Mouse (Mus musculus) heart, embryonic 10.5 days (tissue): ENCODE measurements around the gene Prr12. TPM values are rescaled to one million over a fixed set of nuclear protein-coding genes. Genes with fewer than 3 reads are reported as not detected.
"Not testable (repeated sequence)": the region's sequence is repeated elsewhere in the genome, so short reads cannot be mapped to it uniquely, and the experiment has no call there.

Experiments used
- DNase-seq: peaks from one replicate; pipeline ENCODE4 v3.0.0-alpha.2; 2017; ENCODE audit warnings: low spot score
- H3K27ac ChIP-seq: fragments of 300-500 bp; sonication (generic); 2 replicates; pipeline ENCODE4 v1.5.1; 2016; ENCODE audit warnings: mild to moderate bottlenecking
- H3K27me3 ChIP-seq: fragments of 300-500 bp; sonication (generic); 2 replicates; pipeline ENCODE4 v1.6.1; 2016; ENCODE audit warnings: mild to moderate bottlenecking; ENCODE audit not compliant: poor library complexity, insufficient read depth, severe bottlenecking
- H3K36me3 ChIP-seq: fragments of 300-500 bp; sonication (generic); 2 replicates; pipeline ENCODE4 v1.6.1; 2016; ENCODE audit warnings: mild to moderate bottlenecking, moderate library complexity
- H3K4me1 ChIP-seq: fragments of 300-500 bp; sonication (generic); 2 replicates; pipeline ENCODE4 v1.6.1; 2016; ENCODE audit warnings: mild to moderate bottlenecking
- H3K4me3 ChIP-seq: fragments of 300-500 bp; sonication (generic); 2 replicates; pipeline ENCODE4 v1.5.1; 2016; ENCODE audit warnings: mild to moderate bottlenecking, moderate library complexity
- H3K9me3 ChIP-seq: fragments of 300-500 bp; sonication (generic); 2 replicates; pipeline ENCODE4 v1.6.1; 2016; ENCODE audit warnings: mild to moderate bottlenecking, moderate library complexity
- WGBS: fragments of 180-500 bp; shearing (Covaris S2); methylation state at CpG from one replicate; pipeline ENCODE4 v1.1.7; 2016; 5-methylcytosine and 5-hydroxymethylcytosine counted together
- polyA plus RNA-seq: library from polyadenylated mRNA; unstranded; fragments of >200 nt; fragmentation: Nextera tagmentation; extraction: Ambion mirVana; gene quantifications from 2 replicates; pipeline ENCODE4 v1.2.1, GENCODE M21; 2016

The Prr12 gene
- polyA plus RNA-seq, 1 experiment from 2014 or later = 13.3 TPM

DNA sequence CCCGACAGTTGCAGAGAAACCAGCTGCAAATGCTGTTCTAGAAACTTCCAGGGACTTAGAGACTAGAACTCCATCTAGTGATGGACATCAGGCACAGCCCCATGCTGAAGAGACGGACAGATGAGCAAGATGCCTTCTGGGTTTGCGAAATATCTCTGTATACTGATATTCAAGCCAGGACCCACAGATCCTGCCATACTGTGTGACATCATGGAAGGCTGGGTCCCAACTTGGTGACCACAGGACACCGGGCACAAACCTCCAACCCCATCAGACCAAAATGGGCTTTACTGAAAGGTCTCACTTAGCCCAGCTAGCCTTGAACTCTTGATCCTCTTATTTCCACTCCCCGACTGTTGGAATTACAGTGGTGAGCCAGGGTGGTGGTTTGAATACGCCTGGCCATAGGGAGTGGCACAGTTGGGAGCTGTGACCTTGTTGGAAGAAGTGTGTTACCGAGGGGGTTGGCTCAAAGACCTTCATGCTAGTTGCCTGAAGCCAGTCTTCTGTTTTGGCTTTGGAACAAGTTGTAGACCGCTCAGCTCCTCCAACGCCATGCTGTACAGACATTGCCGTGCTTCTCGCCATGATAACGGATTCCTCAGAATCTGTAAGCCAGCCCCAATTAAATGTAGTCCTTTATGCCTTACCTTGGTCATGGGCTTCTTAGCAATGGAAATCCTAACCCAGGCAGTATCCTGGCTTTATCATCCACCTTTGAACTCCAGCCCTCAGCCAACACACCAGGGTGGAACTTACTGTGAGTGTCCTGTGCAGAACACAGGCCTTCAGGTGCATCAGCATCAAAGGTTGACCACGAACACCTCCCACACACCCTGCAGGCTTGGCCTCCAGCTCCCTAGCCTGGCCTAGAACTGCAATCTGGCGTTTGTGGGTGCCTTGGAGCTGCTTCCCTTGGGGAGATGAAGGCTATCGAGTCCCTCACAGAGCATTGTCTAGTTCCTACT, 28.1 kb downstream of the Prr12 start:
- no peak overlapping the region for H3K27ac ChIP-seq
- WGBS = 82% methylated on average over 15 of the region's 15 CpGs
- no peak overlapping the region for H3K4me3 ChIP-seq
- H3K9me3 ChIP-seq = no peaks in the 10 kb centered on the region
- peaks cover 12% of the 10 kb centered on the region for H3K4me1 ChIP-seq
- H3K27me3 ChIP-seq = no peaks in the 10 kb centered on the region
- no peak for DNase-seq
- H3K36me3 ChIP-seq = peaks cover 34% of the 10 kb centered on the region

GRCm38 (mm10) chr7:45023711-45024110, 29.0 kb downstream of the Prr12 start:
- peaks cover 26% of the 10 kb centered on the region for H3K36me3 ChIP-seq
- not testable (repeated sequence) for DNase-seq, H3K4me3 ChIP-seq, H3K27ac ChIP-seq, H3K9me3 ChIP-seq, H3K27me3 ChIP-seq
- H3K4me1 ChIP-seq = peaks cover 20% of the 10 kb centered on the region
- WGBS = 81% methylated on average over 5 of the region's 5 CpGs

GRCm38 (mm10) chr7:45020225-45020624, 32.5 kb downstream of the Prr12 start:
- H3K27ac ChIP-seq = no peak overlapping the region
- WGBS = 76% methylated on average over 9 of the region's 9 CpGs
- no peaks in the 10 kb centered on the region for H3K9me3 ChIP-seq
- no peak for DNase-seq
- H3K27me3 ChIP-seq = no peaks in the 10 kb centered on the region
- peaks cover 2% of the 10 kb centered on the region; the same call in 1 of the 2 replicates for H3K36me3 ChIP-seq
- no peak overlapping the region for H3K4me3 ChIP-seq
- H3K4me1 ChIP-seq = peaks cover 22% of the 10 kb centered on the region

GRCm38 (mm10) chr7:45019031-45019571, 33.6 kb downstream of the Prr12 start:
- H3K4me1 ChIP-seq = peaks cover 29% of the 10 kb centered on the region
- H3K9me3 ChIP-seq = no peaks in the 10 kb centered on the region
- no peaks in the 10 kb centered on the region for H3K27me3 ChIP-seq
- DNase-seq = no peak
- peak overlapping the region; percentile 65 for H3K27ac ChIP-seq
- WGBS = 25% methylated on average over 8 of the region's 8 CpGs
- peak overlapping the region; percentile 89 for H3K4me3 ChIP-seq
- H3K36me3 ChIP-seq = peaks cover 2% of the 10 kb centered on the region; the same call in 1 of the 2 replicates

- H3K27ac ChIP-seq = peak within 1 kb of the TSS; percentile 99
- H3K4me3 ChIP-seq = peak within 1 kb of the TSS; percentile 89
- H3K36me3 ChIP-seq = peaks cover 16% of the 10 kb centered on the region
- DNase-seq = peak; percentile 98
- no peaks in the 10 kb centered on the region for H3K27me3 ChIP-seq
- peaks cover 37% of the 10 kb centered on the region for H3K4me1 ChIP-seq
- no peaks in the 10 kb centered on the region for H3K9me3 ChIP-seq
- under 1% methylated on average over 36 of the region's 36 CpGs for WGBS
Measured at GRCm38 (mm10) chr7:45017242-45018061, 35.2 kb downstream of the Prr12 start, which contains the start of gene Rras. TSS of gene Rras (plus strand) at chr7:45017961.

DNA sequence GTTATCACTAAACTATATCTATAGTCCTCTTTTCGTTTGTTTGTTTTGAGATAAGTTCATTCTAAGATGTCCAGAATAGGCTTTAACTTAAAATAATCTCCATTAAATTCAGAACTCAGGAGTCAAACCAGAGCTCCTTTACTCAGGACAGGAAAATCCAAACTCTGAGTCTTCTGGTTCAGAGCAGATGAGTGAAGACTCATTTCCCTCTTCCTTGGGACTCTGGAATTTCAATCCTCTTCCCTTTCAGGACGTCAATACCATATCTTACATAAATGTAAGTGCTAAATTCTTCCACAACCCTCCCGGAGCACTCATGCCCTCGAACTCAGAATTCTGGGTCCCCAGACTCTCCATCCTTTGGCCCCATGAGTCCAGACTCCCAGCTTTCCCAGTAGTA, 35.9 kb downstream of the Prr12 start:
- Histone ChIP-seq H3K4me3 (peak overlapping the region; percentile 89), H3K9me3 (no peaks in the 10 kb centered on the region), H3K27ac (peak overlapping the region; percentile 99), H3K36me3 (peaks cover 23% of the 10 kb centered on the region), H3K27me3 (no peaks in the 10 kb centered on the region), H3K4me1 (peaks cover 37% of the 10 kb centered on the region)
- DNase-seq = no peak
- under 1% methylated on average over 4 of the region's 4 CpGs for WGBS

DNA sequence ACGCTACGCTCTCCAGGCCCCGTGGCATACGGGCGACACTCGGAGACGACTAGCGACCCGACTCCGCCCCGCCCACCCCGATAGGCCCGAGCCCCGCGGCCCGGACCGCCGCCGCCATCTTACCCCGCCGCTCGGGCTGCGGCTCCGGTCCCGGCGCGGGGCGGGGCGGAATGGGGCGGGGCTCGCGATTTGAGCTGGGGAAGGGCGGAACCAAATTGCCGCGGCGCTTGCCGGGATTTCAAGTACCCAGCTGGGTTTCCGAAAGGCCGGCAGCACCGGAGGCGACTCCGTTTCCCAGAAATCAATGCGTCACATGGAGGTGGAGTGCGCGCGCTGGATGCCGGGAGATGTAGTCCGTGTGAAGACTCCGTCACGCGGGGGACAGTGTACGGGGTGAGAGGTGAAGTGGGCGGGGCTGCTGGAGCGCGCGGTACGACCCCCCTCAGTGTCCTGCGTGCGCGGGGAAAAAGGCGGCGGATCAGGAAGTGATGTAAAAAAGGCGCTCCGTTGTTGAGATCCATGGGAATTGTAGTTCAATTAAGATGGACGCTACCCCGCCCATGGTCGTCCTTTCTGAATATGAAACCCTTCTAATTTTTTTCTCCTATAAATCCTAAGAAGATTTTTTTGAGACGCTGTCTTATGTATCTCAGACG, 36.6 kb downstream of the Prr12 start, which contains the start of gene Scaf1:
Gene Scaf1 (minus strand): TSS at position 407 of the 656 bp plus-strand sequence.
- under 1% methylated on average over 69 of the region's 69 CpGs for WGBS
- Histone ChIP-seq H3K27me3 (no peaks in the 10 kb centered on the region), H3K4me1 (peaks cover 37% of the 10 kb centered on the region), H3K27ac (peak within 1 kb of the TSS; percentile 99), H3K4me3 (peak within 1 kb of the TSS; percentile 89), H3K9me3 (no peaks in the 10 kb centered on the region), H3K36me3 (peaks cover 29% of the 10 kb centered on the region)
- peak; percentile 100 for DNase-seq

DNA sequence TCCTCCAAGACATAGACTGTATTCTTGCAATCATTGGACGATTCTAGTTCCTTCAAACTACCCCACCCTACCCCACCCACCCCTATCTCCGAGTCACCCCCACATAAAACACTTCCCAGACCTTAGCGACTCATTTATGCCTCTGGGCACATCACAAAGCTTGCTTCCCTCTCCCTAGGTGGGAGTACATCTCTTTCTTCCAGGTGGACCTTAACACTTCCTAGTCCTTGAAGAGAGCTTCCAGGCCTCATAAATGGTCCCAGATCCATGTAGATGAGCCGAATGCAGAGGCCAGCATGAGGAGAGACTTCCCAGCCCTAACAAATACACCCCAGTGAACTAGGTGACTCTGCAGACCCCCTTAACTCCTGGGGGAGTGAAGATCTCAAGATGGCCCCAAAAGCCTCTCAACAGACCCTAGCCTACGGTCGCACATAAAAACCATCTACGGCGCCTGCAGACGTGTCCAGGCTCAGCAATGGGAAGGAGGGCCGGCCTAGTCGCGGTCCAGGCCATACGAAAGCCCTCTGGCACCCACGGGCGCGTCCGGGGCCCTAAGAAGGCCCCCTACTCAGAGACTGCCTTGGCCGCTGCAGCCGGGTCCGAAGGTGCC, 37.2 kb downstream of the Prr12 start:
- Histone ChIP-seq H3K4me1 (peaks cover 37% of the 10 kb centered on the region), H3K4me3 (peak overlapping the region; percentile 89), H3K36me3 (peaks cover 30% of the 10 kb centered on the region), H3K27ac (peak overlapping the region; percentile 99), H3K27me3 (no peaks in the 10 kb centered on the region), H3K9me3 (no peaks in the 10 kb centered on the region)
- DNase-seq = no peak
- WGBS = 1% methylated on average over 20 of the region's 20 CpGs

GRCm38 (mm10) chr7:45014096-45014451, 38.6 kb downstream of the Prr12 start:
- peaks cover 43% of the 10 kb centered on the region for H3K36me3 ChIP-seq
- no peak overlapping the region for H3K27ac ChIP-seq
- H3K9me3 ChIP-seq = no peaks in the 10 kb centered on the region
- 91% methylated on average over 3 of the region's 3 CpGs for WGBS
- DNase-seq = no peak
- peak overlapping the region; percentile 89; the same call in 1 of the 2 replicates for H3K4me3 ChIP-seq
- peaks cover 25% of the 10 kb centered on the region for H3K4me1 ChIP-seq
- no peaks in the 10 kb centered on the region for H3K27me3 ChIP-seq

- DNase-seq = no peak
- 93% methylated on average over 16 of the region's 16 CpGs for WGBS
- Histone ChIP-seq H3K9me3 (no peaks in the 10 kb centered on the region), H3K27ac (no peak overlapping the region), H3K4me1 (peaks cover 19% of the 10 kb centered on the region; the same call in 1 of the 2 replicates), H3K36me3 (peaks cover 49% of the 10 kb centered on the region), H3K4me3 (no peak overlapping the region), H3K27me3 (no peaks in the 10 kb centered on the region)
Measured at GRCm38 (mm10) chr7:45013366-45014095, 39.1 kb downstream of the Prr12 start.

DNA sequence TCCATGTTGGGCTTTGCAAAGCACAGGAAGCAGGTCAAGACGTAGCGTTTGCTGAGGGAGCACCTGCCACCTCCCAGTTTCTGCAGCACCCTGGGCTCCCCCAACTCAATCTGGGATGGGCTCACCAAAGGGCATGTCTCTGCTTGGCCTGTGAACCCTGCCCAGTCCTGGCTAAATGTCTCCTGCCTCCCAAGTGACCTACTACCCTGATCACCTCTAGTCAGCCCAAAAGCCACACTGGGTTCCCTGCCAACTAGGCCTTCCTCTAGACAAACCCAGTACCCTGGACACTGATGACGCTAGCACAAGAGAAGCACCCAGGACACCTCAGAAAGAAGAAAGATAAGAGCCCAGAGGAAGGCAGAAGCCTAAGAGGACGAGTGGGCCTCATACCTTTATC, 39.9 kb downstream of the Prr12 start:
- Histone ChIP-seq H3K4me3 (no peak overlapping the region), H3K27me3 (no peaks in the 10 kb centered on the region), H3K27ac (no peak overlapping the region), H3K36me3 (peaks cover 56% of the 10 kb centered on the region), H3K4me1 (peaks cover 16% of the 10 kb centered on the region; the same call in 1 of the 2 replicates), H3K9me3 (no peaks in the 10 kb centered on the region)
- WGBS = 74% methylated on average over 4 of the region's 4 CpGs
- DNase-seq = no peak
